Mouse (Mus musculus) C2C12 (cell line): ENCODE measurements at regions not wholly inside any gene's neighbourhood (a gene's known extent, or its start where the extent isn't known, plus 50 kb on each side); places are given as distances from the start of the nearest gene placed in this dataset.

Source experiments
- H3K27me3 ChIP-seq: one replicate; pipeline ENCODE4 v1.6.1; 2011; ENCODE audit not compliant: control insufficient read depth, insufficient read depth, insufficient read length
- H3K36me3 ChIP-seq: one replicate; pipeline ENCODE4 v1.6.1; 2011; ENCODE audit not compliant: control insufficient read depth, insufficient read depth
- H3K4me3 ChIP-seq: one replicate; pipeline ENCODE4 v1.5.1; 2011; ENCODE audit warnings: mild to moderate bottlenecking, control low read depth; ENCODE audit not compliant: poor library complexity, insufficient read depth, severe bottlenecking
- H3K79me2 ChIP-seq: one replicate; pipeline ENCODE4 v1.6.1; 2011; ENCODE audit not compliant: control insufficient read depth, insufficient read depth
- H3K79me3 ChIP-seq: one replicate; pipeline ENCODE4 v1.6.1; 2011; ENCODE audit warnings: low read depth, control low read depth
- H3ac ChIP-seq: one replicate; pipeline ENCODE3; 2011; ENCODE audit warnings: low read depth; ENCODE audit not compliant: control insufficient read depth, insufficient read length
- CEBPB ChIP-seq: IDR thresholded peaks from one replicate; pipeline ENCODE4 v1.6.1; 2011; ENCODE audit warnings: low read depth, mild to moderate bottlenecking, control low read depth, moderate library complexity
- CTCF ChIP-seq: IDR thresholded peaks from one replicate; pipeline ENCODE4 v1.5.1; 2011; ENCODE audit not compliant: control insufficient read depth, insufficient read depth, insufficient read length
- FOSL1 ChIP-seq: IDR thresholded peaks from one replicate; pipeline ENCODE4 v1.8.0; 2011; ENCODE audit warnings: mild to moderate bottlenecking, low read length; ENCODE audit not compliant: poor library complexity, insufficient read depth, severe bottlenecking
- MAX ChIP-seq: IDR thresholded peaks from one replicate; pipeline ENCODE4 v1.6.1; 2011; ENCODE audit warnings: mild to moderate bottlenecking, control low read depth
- MYOD1 ChIP-seq: IDR thresholded peaks from one replicate; pipeline ENCODE4 v1.6.1; 2011; ENCODE audit warnings: low read depth; ENCODE audit not compliant: control insufficient read depth, insufficient read length
- MYOG ChIP-seq: IDR thresholded peaks from one replicate; pipeline ENCODE4 v1.6.1; 2011; ENCODE audit not compliant: control insufficient read depth, insufficient read length; ENCODE audit errors: extremely low read depth
- USF1 ChIP-seq: IDR thresholded peaks from one replicate; pipeline ENCODE4 v1.6.1; 2011; ENCODE audit warnings: low read depth, mild to moderate bottlenecking, control low read depth, moderate library complexity

- Histone ChIP-seq H3K4me3 (no peak overlapping the region), H3ac (no peak overlapping the region), H3K27me3 (no peaks in the 10 kb centered on the region), H3K79me2 (no peaks in the 10 kb centered on the region), H3K79me3 (no peaks in the 10 kb centered on the region), H3K36me3 (no peaks in the 10 kb centered on the region)
- TF ChIP-seq USF1 (no peak), MYOD1 (no peak), MYOG (no peak), CTCF (no peak)
These were observed 444.2 kb downstream of the Basp1 start for GRCm38 (mm10) chr15:24969391-24969812.

- TF ChIP-seq FOSL1 (no peak), CEBPB (no peak), MAX (no peak)
- H3K79me3 ChIP-seq, result no peaks in the 10 kb centered on the region
- H3K27me3 ChIP-seq, result no peaks in the 10 kb centered on the region
- H3K79me2 ChIP-seq, result no peaks in the 10 kb centered on the region
- H3K4me3 ChIP-seq, result no peak overlapping the region
- H3K36me3 ChIP-seq, result no peaks in the 10 kb centered on the region
- no peak overlapping the region for H3ac ChIP-seq
These were observed 444.8 kb downstream of the Basp1 start for GRCm38 (mm10) chr15:24968636-24969317.

GRCm38 (mm10) chr15:24929742-24930141 lies 483.8 kb downstream of the Basp1 start:
- H3K79me3 ChIP-seq, result no peaks in the 10 kb centered on the region
- no peaks in the 10 kb centered on the region for H3K27me3 ChIP-seq
- no peak for TF ChIP-seq MYOG
- no peak for TF ChIP-seq CTCF
- TF ChIP-seq FOSL1, result no peak
- TF ChIP-seq USF1, result no peak
- no peak for TF ChIP-seq CEBPB
- no peak for TF ChIP-seq MYOD1
- H3K4me3 ChIP-seq, result no peak overlapping the region
- H3K79me2 ChIP-seq, result no peaks in the 10 kb centered on the region
- no peaks in the 10 kb centered on the region for H3K36me3 ChIP-seq
- no peak overlapping the region for H3ac ChIP-seq

GRCm38 (mm10) chr15:24911866-24912265 lies 501.7 kb downstream of the Basp1 start:
- Histone ChIP-seq H3K4me3 (no peak overlapping the region), H3K79me3 (no peaks in the 10 kb centered on the region), H3ac (no peak overlapping the region), H3K79me2 (no peaks in the 10 kb centered on the region), H3K36me3 (no peaks in the 10 kb centered on the region), H3K27me3 (no peaks in the 10 kb centered on the region)
- TF ChIP-seq CTCF, result no peak
- no peak for TF ChIP-seq USF1
- no peak for TF ChIP-seq FOSL1
- TF ChIP-seq MYOG, result no peak
- TF ChIP-seq MYOD1, result no peak
- TF ChIP-seq CEBPB, result no peak

GRCm38 (mm10) chr15:24911466-24911865 lies 502.1 kb downstream of the Basp1 start:
- no peak overlapping the region for H3ac ChIP-seq
- TF ChIP-seq MYOG (no peak), FOSL1 (no peak), CTCF (no peak), USF1 (no peak), CEBPB (no peak), MAX (no peak)
- no peaks in the 10 kb centered on the region for H3K36me3 ChIP-seq
- no peaks in the 10 kb centered on the region for H3K79me3 ChIP-seq
- no peaks in the 10 kb centered on the region for H3K27me3 ChIP-seq
- H3K79me2 ChIP-seq, result no peaks in the 10 kb centered on the region
- H3K4me3 ChIP-seq, result no peak overlapping the region

- H3K36me3 ChIP-seq, result no peaks in the 10 kb centered on the region
These were observed 506.6 kb downstream of the Basp1 start for GRCm38 (mm10) chr15:24906957-24907356.

More at GRCm38 (mm10) chr15:24906957-24907356, 506.6 kb downstream of the Basp1 start:
- H3K79me3 ChIP-seq, result peaks cover 1% of the 10 kb centered on the region
- TF ChIP-seq CTCF (no peak), MYOD1 (no peak), MAX (no peak)
- H3ac ChIP-seq, result no peak overlapping the region
- H3K27me3 ChIP-seq, result no peaks in the 10 kb centered on the region
- H3K4me3 ChIP-seq, result no peak overlapping the region
- no peaks in the 10 kb centered on the region for H3K79me2 ChIP-seq
